Mouse (Mus musculus) embryonic facial prominence, embryonic 15.5 days (tissue): Measurements from ENCODE around the gene Mdm2. TPM values are rescaled to one million over a fixed set of nuclear protein-coding genes. Genes with fewer than 3 reads are reported as not detected.

Experiments used
- ATAC-seq: fragments of 200-750 bp; cut with Nextera tagmentation; 2 replicates; pipeline ENCODE4 v1.8.0; 2017; ENCODE audit warnings: low read depth, moderate TSS enrichment; ENCODE audit not compliant: insufficient number of reproducible peaks, low FRiP score, low TSS enrichment
- H3K27ac ChIP-seq: fragments of 300-500 bp; sonication (generic); replicated peaks from 2 replicates; pipeline ENCODE4 v1.5.1; 2015; ENCODE audit warnings: mild to moderate bottlenecking, inconsistent platforms
- H3K27me3 ChIP-seq: fragments of 300-500 bp; sonication (generic); 2 replicates; pipeline ENCODE4 v1.6.1; 2015; ENCODE audit warnings: inconsistent platforms
- H3K36me3 ChIP-seq: fragments of 300-500 bp; sonication (generic); 2 replicates; pipeline ENCODE4 v1.6.1; 2015; ENCODE audit warnings: mild to moderate bottlenecking, inconsistent platforms
- H3K4me1 ChIP-seq: fragments of 300-500 bp; sonication (generic); 2 replicates; pipeline ENCODE4 v1.6.1; 2015; ENCODE audit warnings: inconsistent platforms
- H3K4me2 ChIP-seq: fragments of 300-500 bp; sonication (generic); replicated peaks from 2 replicates; pipeline ENCODE4 v1.6.1; 2015; ENCODE audit warnings: mild to moderate bottlenecking, inconsistent platforms
- H3K4me3 ChIP-seq: fragments of 300-500 bp; sonication (generic); replicated peaks from 2 replicates; pipeline ENCODE4 v1.5.1; 2015; ENCODE audit warnings: mild to moderate bottlenecking, inconsistent platforms
- H3K9ac ChIP-seq: fragments of 300-500 bp; sonication (generic); 2 replicates; pipeline ENCODE4 v1.6.1; 2015; ENCODE audit warnings: inconsistent platforms
- H3K9me3 ChIP-seq: fragments of 300-500 bp; sonication (generic); replicated peaks from 2 replicates; pipeline ENCODE4 v1.6.1; 2016; ENCODE audit warnings: inconsistent platforms
- WGBS: fragments of 180-500 bp; shearing (Covaris S2); methylation state at CpG from one replicate; pipeline ENCODE4 v1.1.7; 2015; 5-methylcytosine and 5-hydroxymethylcytosine counted together
- polyA plus RNA-seq: library from polyadenylated mRNA; unstranded; fragments of >200 nt; fragmentation: Nextera tagmentation; extraction: Ambion mirVana; gene quantifications from 2 replicates; pipeline ENCODE4 v1.2.1, GENCODE M21; 2015

The Mdm2 gene
- polyA plus RNA-seq, 1 experiment from 2014 or later = 57.8 TPM

- H3K9me3 ChIP-seq = no peaks in the 10 kb centered on the region
- no peak overlapping the region for H3K27ac ChIP-seq
- no peaks in the 10 kb centered on the region for H3K27me3 ChIP-seq
- H3K36me3 ChIP-seq = peaks cover 85% of the 10 kb centered on the region
- H3K4me3 ChIP-seq = no peak overlapping the region
- H3K9ac ChIP-seq = no peak overlapping the region
- no peak for ATAC-seq
- no peak overlapping the region for H3K4me2 ChIP-seq
- no peaks in the 10 kb centered on the region for H3K4me1 ChIP-seq
Measured at GRCm38 (mm10) chr10:117692173-117692572, 18.4 kb downstream of the Mdm2 start.

GRCm38 (mm10) chr10:117691389-117691968, 19.1 kb downstream of the Mdm2 start:
- Histone ChIP-seq H3K27me3 (no peaks in the 10 kb centered on the region), H3K4me3 (no peak overlapping the region), H3K9ac (no peak overlapping the region), H3K4me2 (no peak overlapping the region), H3K4me1 (no peaks in the 10 kb centered on the region), H3K9me3 (no peaks in the 10 kb centered on the region), H3K27ac (no peak overlapping the region), H3K36me3 (peaks cover 78% of the 10 kb centered on the region)
- 95% methylated on average over 10 of the region's 10 CpGs for WGBS
- ATAC-seq = no peak

GRCm38 (mm10) chr10:117690770-117691296, 19.7 kb downstream of the Mdm2 start:
- Histone ChIP-seq H3K4me3 (no peak overlapping the region), H3K27ac (no peak overlapping the region), H3K36me3 (peaks cover 71% of the 10 kb centered on the region), H3K9ac (no peak overlapping the region), H3K4me2 (no peak overlapping the region), H3K4me1 (no peaks in the 10 kb centered on the region), H3K27me3 (no peaks in the 10 kb centered on the region), H3K9me3 (no peaks in the 10 kb centered on the region)
- no peak for ATAC-seq
- WGBS = 97% methylated on average over 3 of the region's 3 CpGs

- Histone ChIP-seq H3K27ac (no peak overlapping the region), H3K36me3 (peaks cover 63% of the 10 kb centered on the region), H3K9ac (no peak overlapping the region), H3K4me3 (no peak overlapping the region), H3K4me2 (no peak overlapping the region), H3K9me3 (no peaks in the 10 kb centered on the region), H3K4me1 (no peaks in the 10 kb centered on the region), H3K27me3 (no peaks in the 10 kb centered on the region)
- WGBS = 82% methylated on average over 2 of the region's 2 CpGs
- ATAC-seq = no peak
Measured at GRCm38 (mm10) chr10:117690101-117690352, 20.5 kb downstream of the Mdm2 start.

- Histone ChIP-seq H3K9me3 (no peaks in the 10 kb centered on the region), H3K27me3 (no peaks in the 10 kb centered on the region), H3K36me3 (peaks cover 58% of the 10 kb centered on the region), H3K4me2 (no peak overlapping the region), H3K4me3 (no peak overlapping the region), H3K4me1 (no peaks in the 10 kb centered on the region), H3K27ac (no peak overlapping the region), H3K9ac (no peak overlapping the region)
- WGBS = 87% methylated on average over 11 of the region's 11 CpGs
- no peak for ATAC-seq
Measured at GRCm38 (mm10) chr10:117689297-117690100, 21.1 kb downstream of the Mdm2 start.

- ATAC-seq = no peak
- peaks cover 50% of the 10 kb centered on the region for H3K36me3 ChIP-seq
- WGBS = 85% methylated on average over 13 of the region's 13 CpGs
Measured at GRCm38 (mm10) chr10:117688204-117689151, 22.1 kb downstream of the Mdm2 start.

GRCm38 (mm10) chr10:117687577-117687976, 23.0 kb downstream of the Mdm2 start:
- no peak overlapping the region for H3K4me2 ChIP-seq
- 86% methylated on average over 7 of the region's 7 CpGs for WGBS
- H3K9ac ChIP-seq = no peak overlapping the region
- 0 out of 2 replicates have a peak, but pooled peaks cover 3% of the 10 kb centered on the region for H3K4me1 ChIP-seq
- H3K36me3 ChIP-seq = peaks cover 44% of the 10 kb centered on the region
- no peak overlapping the region for H3K27ac ChIP-seq
- no peaks in the 10 kb centered on the region for H3K27me3 ChIP-seq
- no peaks in the 10 kb centered on the region for H3K9me3 ChIP-seq
- ATAC-seq = no peak
- H3K4me3 ChIP-seq = no peak overlapping the region

More at GRCm38 (mm10) chr10:117688204-117689151, 22.1 kb downstream of the Mdm2 start:
- H3K9ac ChIP-seq = no peak overlapping the region
- no peak overlapping the region for H3K4me3 ChIP-seq
- no peaks in the 10 kb centered on the region for H3K4me1 ChIP-seq
- no peaks in the 10 kb centered on the region for H3K27me3 ChIP-seq
- no peak overlapping the region for H3K4me2 ChIP-seq
- no peak overlapping the region for H3K27ac ChIP-seq
- no peaks in the 10 kb centered on the region for H3K9me3 ChIP-seq

GRCm38 (mm10) chr10:117687018-117687417, 23.5 kb downstream of the Mdm2 start:
- H3K9ac ChIP-seq = no peak overlapping the region
- no peaks in the 10 kb centered on the region for H3K27me3 ChIP-seq
- ATAC-seq = no peak
- H3K27ac ChIP-seq = no peak overlapping the region
- H3K9me3 ChIP-seq = no peaks in the 10 kb centered on the region
- H3K4me1 ChIP-seq = 0 out of 2 replicates have a peak, but pooled peaks cover 3% of the 10 kb centered on the region
- 78% methylated on average over 3 of the region's 3 CpGs for WGBS
- H3K4me2 ChIP-seq = no peak overlapping the region
- H3K36me3 ChIP-seq = peaks cover 39% of the 10 kb centered on the region
- no peak overlapping the region for H3K4me3 ChIP-seq

- H3K36me3 ChIP-seq = peaks cover 31% of the 10 kb centered on the region
- no peaks in the 10 kb centered on the region for H3K27me3 ChIP-seq
- no peak overlapping the region for H3K9ac ChIP-seq
- no peak overlapping the region for H3K27ac ChIP-seq
- H3K4me3 ChIP-seq = no peak overlapping the region
- H3K9me3 ChIP-seq = no peaks in the 10 kb centered on the region
- H3K4me2 ChIP-seq = no peak overlapping the region
- WGBS = 91% methylated on average over 13 of the region's 13 CpGs
- H3K4me1 ChIP-seq = 0 out of 2 replicates have a peak, but pooled peaks cover 3% of the 10 kb centered on the region
- ATAC-seq = no peak
Measured at GRCm38 (mm10) chr10:117685849-117686591, 24.5 kb downstream of the Mdm2 start.

- no peaks in the 10 kb centered on the region for H3K27me3 ChIP-seq
- H3K4me2 ChIP-seq = no peak overlapping the region
- 87% methylated on average over 15 of the region's 15 CpGs for WGBS
- H3K9ac ChIP-seq = no peak overlapping the region
- H3K4me3 ChIP-seq = no peak overlapping the region
- no peak overlapping the region for H3K27ac ChIP-seq
- H3K36me3 ChIP-seq = peaks cover 24% of the 10 kb centered on the region
- 0 out of 2 replicates have a peak, but pooled peaks cover 3% of the 10 kb centered on the region for H3K4me1 ChIP-seq
- H3K9me3 ChIP-seq = no peaks in the 10 kb centered on the region
- ATAC-seq = no peak
Measured at GRCm38 (mm10) chr10:117685171-117685848, 25.2 kb downstream of the Mdm2 start.
